Mouse (Mus musculus): ENCODE results near the gene Tnpo1.
"Not testable (repeated sequence)": the region's sequence is repeated elsewhere in the genome, so short reads cannot be mapped to it uniquely, and the experiment has no call there.

Tnpo1 gene

GRCm38 (mm10) chr13:98890137-98890870 is 35.9 kb downstream of the Tnpo1 start:
- peak; percentile 45 to 52 for DNase-seq (ENCODE audit: low spot score in 2 of 2)

GRCm38 (mm10) chr13:98889211-98889610 is 37.0 kb downstream of the Tnpo1 start:
- DNase-seq (ENCODE audit: low spot score in 2 of 2) = no peak

- DNase-seq (ENCODE audit: low spot score in 2 of 2) = no peak
Observed at GRCm38 (mm10) chr13:98883774-98884173, 42.4 kb downstream of the Tnpo1 start.

- DNase-seq (ENCODE audit: low spot score in 2 of 2) = no peak
Observed at GRCm38 (mm10) chr13:98881991-98882390, 44.2 kb downstream of the Tnpo1 start.

GRCm38 (mm10) chr13:98880336-98880735 is 45.8 kb downstream of the Tnpo1 start:
- no peak for DNase-seq (ENCODE audit: low spot score in 2 of 2)

- no peak for DNase-seq (ENCODE audit: low spot score in 2 of 2)
Observed at GRCm38 (mm10) chr13:98879422-98879821, 46.8 kb downstream of the Tnpo1 start.

GRCm38 (mm10) chr13:98877165-98877564 is 49.0 kb downstream of the Tnpo1 start:
- no peak for DNase-seq (ENCODE audit: low spot score in 2 of 2)

GRCm38 (mm10) chr13:98874727-98875126 is 51.5 kb downstream of the Tnpo1 start:
- no peak for DNase-seq (ENCODE audit: low spot score in 2 of 2)

GRCm38 (mm10) chr13:98872273-98872847 is 53.8 kb downstream of the Tnpo1 start:
- no peak for DNase-seq (ENCODE audit: low spot score in 2 of 2)

- no peak for DNase-seq (ENCODE audit: low spot score in 2 of 2)
Observed at GRCm38 (mm10) chr13:98871263-98871662, 54.9 kb downstream of the Tnpo1 start.

- no peak for DNase-seq (ENCODE audit: low spot score in 2 of 2)
Observed at GRCm38 (mm10) chr13:98868236-98868923, 57.8 kb downstream of the Tnpo1 start.

- DNase-seq (ENCODE audit: low spot score in 2 of 2) = peak in 1 of 2 experiments; percentile 30
Observed at GRCm38 (mm10) chr13:98867810-98868209, 58.4 kb downstream of the Tnpo1 start.

GRCm38 (mm10) chr13:98855291-98855690 is 70.9 kb downstream of the Tnpo1 start:
- DNase-seq (ENCODE audit: low spot score in 2 of 2) = no peak

GRCm38 (mm10) chr13:98845794-98846193 is 80.4 kb downstream of the Tnpo1 start:
- DNase-seq (ENCODE audit: low spot score in 2 of 2) = no peak

- no peak for DNase-seq (ENCODE audit: low spot score in 2 of 2)
Observed at GRCm38 (mm10) chr13:98836423-98837088, 89.6 kb downstream of the Tnpo1 start.

- no peak for DNase-seq (ENCODE audit: low spot score in 2 of 2)
Observed at GRCm38 (mm10) chr13:98835740-98836139, 90.4 kb downstream of the Tnpo1 start.

GRCm38 (mm10) chr13:98834723-98835122 is 91.5 kb downstream of the Tnpo1 start:
- DNase-seq (ENCODE audit: low spot score in 2 of 2) = no peak

GRCm38 (mm10) chr13:98834199-98834598 is 92.0 kb downstream of the Tnpo1 start:
- no peak for DNase-seq (ENCODE audit: low spot score in 2 of 2)

GRCm38 (mm10) chr13:98832451-98833450 is 93.4 kb downstream of the Tnpo1 start:
- DNase-seq (ENCODE audit: low spot score in 2 of 2) = no peak

- not testable (repeated sequence) for DNase-seq (ENCODE audit: low spot score in 2 of 2)
Observed at GRCm38 (mm10) chr13:98829026-98829425, 97.2 kb downstream of the Tnpo1 start.

GRCm38 (mm10) chr13:98825574-98825973 is 100.6 kb downstream of the Tnpo1 start:
- no peak for DNase-seq (ENCODE audit: low spot score in 2 of 2)

Measured in spleen, postnatal 14 days (tissue).